Mouse (Mus musculus) neural tube, embryonic 14.5 days (tissue): ENCODE measurements at regions not wholly inside any gene's neighbourhood (a gene's known extent, or its start where the extent isn't known, plus 50 kb on each side); places are given as distances from the start of the nearest gene placed in this dataset.
"Not testable (repeated sequence)": the region's sequence is repeated elsewhere in the genome, so short reads cannot be mapped to it uniquely, and the experiment has no call there.

ENCODE experiments used
- ATAC-seq: fragments of 200-750 bp; cut with Nextera tagmentation; 2 replicates; pipeline ENCODE4 v1.8.0; 2017; ENCODE audit warnings: low read depth, mild to moderate bottlenecking, moderate TSS enrichment, moderate library complexity
- H3K27ac ChIP-seq: fragments of 300-500 bp; sonication (generic); 2 replicates; pipeline ENCODE4 v1.5.1; 2014; ENCODE audit warnings: low read depth, mild to moderate bottlenecking, control low read depth, low read length, moderate library complexity, mixed read lengths
- H3K27me3 ChIP-seq: fragments of 300-500 bp; sonication (generic); 2 replicates; pipeline ENCODE4 v1.6.1; 2014; ENCODE audit warnings: low read length; ENCODE audit not compliant: control insufficient read depth, insufficient read depth
- H3K36me3 ChIP-seq: fragments of 300-500 bp; sonication (generic); 2 replicates; pipeline ENCODE4 v1.6.1; 2014; ENCODE audit warnings: low read length, mixed read lengths; ENCODE audit not compliant: control insufficient read depth, insufficient read depth
- H3K4me1 ChIP-seq: fragments of 300-500 bp; sonication (generic); 2 replicates; pipeline ENCODE4 v1.6.1; 2014; ENCODE audit warnings: low read length; ENCODE audit not compliant: control insufficient read depth, insufficient read depth
- H3K4me2 ChIP-seq: fragments of 300-500 bp; sonication (generic); 2 replicates; pipeline ENCODE4 v1.6.1; 2014; ENCODE audit warnings: mild to moderate bottlenecking, low read depth, low read length, control low read depth
- H3K4me3 ChIP-seq: fragments of 300-500 bp; sonication (generic); 2 replicates; pipeline ENCODE4 v1.5.1; 2014; ENCODE audit warnings: low read depth, low read length, control low read depth, mixed read lengths
- H3K9ac ChIP-seq: fragments of 300-500 bp; sonication (generic); replicated peaks from 2 replicates; pipeline ENCODE4 v1.6.1; 2014; ENCODE audit warnings: low read depth, mild to moderate bottlenecking, control low read depth, low read length, mixed read lengths
- H3K9me3 ChIP-seq: fragments of 300-500 bp; sonication (generic); 2 replicates; pipeline ENCODE4 v1.6.1; 2016; ENCODE audit warnings: low read length; ENCODE audit not compliant: control insufficient read depth
- WGBS: fragments of 180-500 bp; shearing (Covaris S2); extraction: QIAGEN DNeasy Blood & Tissue Kit; methylation state at CpG from one replicate; pipeline ENCODE4 v1.1.7; 2014; 5-methylcytosine and 5-hydroxymethylcytosine counted together

DNA sequence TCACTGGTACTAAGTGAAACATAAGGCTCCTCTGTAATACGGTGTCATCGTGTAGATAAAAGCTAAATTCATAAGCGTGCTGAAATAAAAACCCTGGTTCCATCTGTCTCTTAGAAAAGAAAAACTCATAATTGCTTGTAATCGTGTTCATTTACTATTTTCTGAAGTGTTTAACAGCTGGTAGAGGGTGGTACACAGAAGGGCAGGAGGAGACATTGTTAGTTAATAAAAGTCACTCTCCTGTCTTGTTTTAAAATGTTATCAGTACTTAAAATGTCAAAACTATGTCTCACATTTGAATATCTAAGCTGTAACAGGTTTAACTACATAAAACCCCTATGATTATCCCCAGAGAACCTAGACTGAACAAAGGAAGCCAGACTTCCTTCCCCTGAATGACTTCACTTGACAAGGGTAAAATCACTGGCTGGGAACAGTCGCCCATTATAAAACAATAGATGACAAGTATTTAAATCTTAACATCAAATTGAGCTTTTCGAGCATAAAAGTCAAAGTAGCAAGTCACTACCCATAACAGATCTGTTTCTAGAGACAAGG, 1530.6 kb upstream of the Dsel start:
- Histone ChIP-seq H3K9me3 (no peaks in the 10 kb centered on the region), H3K4me1 (no peaks in the 10 kb centered on the region), H3K27me3 (no peaks in the 10 kb centered on the region), H3K4me3 (no peak overlapping the region), H3K9ac (no peak overlapping the region), H3K27ac (no peak overlapping the region), H3K4me2 (no peak overlapping the region), H3K36me3 (no peaks in the 10 kb centered on the region)
- no peak for ATAC-seq
- 79% methylated on average over 6 of the region's 6 CpGs for WGBS

DNA sequence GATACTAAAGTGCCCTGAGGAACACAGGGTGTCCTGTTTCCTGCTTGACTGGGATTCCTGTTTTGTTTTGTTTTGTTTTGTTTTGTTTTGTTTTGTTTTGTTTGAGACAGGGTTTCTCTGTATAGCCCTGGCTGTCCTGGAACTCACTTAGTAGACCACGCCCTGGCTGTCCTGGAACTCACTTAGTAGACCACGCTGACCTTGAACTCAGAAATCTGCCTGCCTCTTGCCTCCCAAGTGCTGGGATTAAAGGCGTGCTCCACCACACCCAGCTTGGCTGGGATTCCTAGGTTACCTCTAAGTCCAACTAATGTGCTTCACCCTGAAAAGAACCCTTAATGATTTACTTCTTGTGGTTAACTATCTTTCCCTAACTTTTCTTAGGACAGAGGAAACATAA, 1529.6 kb upstream of the Dsel start:
- WGBS: 93% methylated on average over 3 of the region's 3 CpGs

DNA sequence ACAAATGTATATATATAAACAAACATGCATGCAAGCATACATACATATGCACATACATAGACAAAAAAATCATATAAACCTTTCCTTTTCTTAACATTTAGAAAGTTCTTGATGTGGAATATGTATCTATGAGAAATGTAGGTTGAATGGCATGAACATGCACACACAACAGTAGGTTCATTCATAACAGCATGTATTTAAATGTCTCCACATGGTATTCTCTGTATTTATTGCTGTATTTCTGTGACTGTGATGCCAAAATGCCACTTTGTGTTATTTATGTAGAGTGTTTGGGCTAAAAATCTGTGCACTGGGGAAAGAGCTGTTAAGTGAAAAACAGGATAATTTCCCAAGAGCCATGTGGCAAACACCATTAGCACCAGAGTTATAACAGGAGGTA, 1528.2 kb upstream of the Dsel start:
- Histone ChIP-seq H3K27me3 (no peaks in the 10 kb centered on the region), H3K36me3 (no peaks in the 10 kb centered on the region), H3K4me1 (no peaks in the 10 kb centered on the region), H3K9me3 (no peaks in the 10 kb centered on the region), H3K9ac (no peak overlapping the region), H3K4me2 (no peak overlapping the region), H3K4me3 (no peak overlapping the region), H3K27ac (no peak overlapping the region)
- no peak for ATAC-seq

More for the DNA sequence above, 1529.6 kb upstream of the Dsel start:
- H3K4me3 ChIP-seq, H3K9me3 ChIP-seq, H3K36me3 ChIP-seq, ATAC-seq, H3K9ac ChIP-seq, H3K4me2 ChIP-seq, H3K27ac ChIP-seq, H3K27me3 ChIP-seq, H3K4me1 ChIP-seq: not testable (repeated sequence)

DNA sequence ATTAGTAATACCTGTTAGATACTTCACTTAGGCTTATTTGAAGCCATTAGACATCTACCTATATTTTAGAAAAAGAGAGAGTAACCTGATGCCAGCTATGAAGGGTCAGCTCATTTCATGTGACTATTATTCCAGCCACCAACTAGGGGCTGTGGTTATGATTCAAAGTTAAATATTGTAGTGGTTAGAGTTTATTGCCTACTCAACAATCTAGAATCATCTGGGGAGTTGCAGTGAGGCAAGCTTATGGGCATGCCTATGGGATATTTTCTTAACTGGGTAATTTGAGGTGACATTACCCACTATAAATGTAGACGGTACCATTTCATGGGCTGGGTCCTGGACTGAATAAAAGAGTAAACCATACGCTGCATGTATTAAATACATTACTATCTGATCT, 1525.2 kb upstream of the Dsel start:
- H3K27ac ChIP-seq: no peak overlapping the region
- no peak overlapping the region for H3K4me2 ChIP-seq
- no peak overlapping the region for H3K4me3 ChIP-seq
- no peak overlapping the region for H3K9ac ChIP-seq
- H3K4me1 ChIP-seq: no peaks in the 10 kb centered on the region
- no peaks in the 10 kb centered on the region for H3K27me3 ChIP-seq
- ATAC-seq: no peak
- H3K36me3 ChIP-seq: no peaks in the 10 kb centered on the region
- WGBS: 88% methylated on average over 2 of the region's 2 CpGs
- H3K9me3 ChIP-seq: no peaks in the 10 kb centered on the region

DNA sequence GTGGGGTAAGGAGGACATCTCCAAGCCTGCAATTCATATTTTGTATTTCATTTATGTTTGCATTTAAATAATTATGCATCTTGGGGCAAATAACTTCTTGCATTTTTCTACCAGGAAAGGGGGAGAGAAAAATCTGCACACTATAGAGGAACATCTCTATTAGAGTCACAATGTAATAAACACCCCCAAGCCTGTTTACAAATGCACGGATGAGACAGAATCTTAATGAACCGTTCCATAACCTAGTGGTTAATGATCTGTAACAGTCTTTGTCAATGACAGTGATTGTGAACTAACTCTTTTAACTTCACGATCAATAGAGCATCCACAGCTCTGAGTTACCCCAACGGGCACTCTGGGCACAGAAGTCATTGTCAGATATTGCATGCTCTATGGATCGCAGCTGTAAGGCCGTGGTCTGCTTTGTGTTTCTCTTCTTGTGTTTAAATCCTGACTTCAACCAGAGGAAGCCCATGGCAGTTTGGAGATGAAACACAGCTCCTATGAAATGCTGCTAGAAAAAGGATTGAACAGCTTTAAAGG, 1520.2 kb upstream of the Dsel start:
- no peaks in the 10 kb centered on the region for H3K36me3 ChIP-seq
- H3K4me1 ChIP-seq: no peaks in the 10 kb centered on the region
- no peaks in the 10 kb centered on the region for H3K27me3 ChIP-seq
- no peak overlapping the region for H3K27ac ChIP-seq
- H3K9ac ChIP-seq: no peak overlapping the region
- WGBS: 30% methylated on average over 6 of the region's 6 CpGs
- H3K4me3 ChIP-seq: no peak overlapping the region
- ATAC-seq: peak; percentile 69; the same call in 1 of the 2 replicates
- no peak overlapping the region for H3K4me2 ChIP-seq
- H3K9me3 ChIP-seq: no peaks in the 10 kb centered on the region

DNA sequence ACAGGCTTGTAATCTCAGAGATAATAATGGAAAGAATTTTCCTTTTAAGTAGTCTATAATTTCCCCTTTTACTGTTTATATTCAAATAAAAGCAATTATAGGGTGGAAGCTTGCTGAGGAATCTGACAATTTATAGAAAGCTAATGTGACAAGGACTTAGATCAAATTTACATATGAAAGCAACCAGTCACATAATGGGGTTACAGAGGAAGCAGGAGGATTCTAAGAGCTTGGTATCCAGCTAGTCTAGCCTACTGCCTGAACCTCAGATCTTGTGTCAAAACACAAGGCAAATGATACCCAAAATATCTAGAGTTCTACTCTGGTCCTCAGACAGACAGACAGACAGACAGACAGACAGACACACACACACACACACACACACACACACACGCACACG, 1519.0 kb upstream of the Dsel start:
- Histone ChIP-seq H3K36me3 (no peaks in the 10 kb centered on the region), H3K4me1 (no peaks in the 10 kb centered on the region), H3K9ac (no peak overlapping the region), H3K27me3 (no peaks in the 10 kb centered on the region), H3K27ac (no peak overlapping the region), H3K9me3 (no peaks in the 10 kb centered on the region), H3K4me3 (no peak overlapping the region), H3K4me2 (no peak overlapping the region)
- WGBS: 95% methylated on average over 2 of the region's 2 CpGs
- no peak for ATAC-seq

DNA sequence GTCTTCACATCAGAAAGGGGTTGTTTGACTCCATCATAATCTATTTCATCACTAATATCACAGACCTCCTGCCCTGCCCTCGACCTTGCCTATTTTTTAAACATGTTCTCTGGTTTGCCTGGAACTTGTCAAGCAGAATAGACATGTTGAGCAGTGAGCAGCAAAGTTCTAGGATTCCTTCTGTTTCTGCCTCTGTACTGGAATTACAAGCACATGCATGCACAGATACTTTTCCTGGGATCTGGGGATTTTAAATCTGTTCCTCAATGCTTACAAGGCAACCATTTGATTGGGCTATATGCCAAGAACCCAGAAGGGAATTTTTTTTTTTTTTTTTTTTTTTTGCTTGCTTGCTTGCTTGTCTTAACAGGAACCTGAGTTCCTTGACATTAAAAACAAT, 1508.0 kb upstream of the Dsel start:
- 87% methylated on average over 1 of the region's 1 CpGs for WGBS
- Histone ChIP-seq H3K9ac (no peak overlapping the region), H3K9me3 (no peaks in the 10 kb centered on the region), H3K27me3 (no peaks in the 10 kb centered on the region), H3K27ac (no peak overlapping the region), H3K4me1 (no peaks in the 10 kb centered on the region), H3K36me3 (no peaks in the 10 kb centered on the region), H3K4me2 (no peak overlapping the region), H3K4me3 (no peak overlapping the region)
- no peak for ATAC-seq

DNA sequence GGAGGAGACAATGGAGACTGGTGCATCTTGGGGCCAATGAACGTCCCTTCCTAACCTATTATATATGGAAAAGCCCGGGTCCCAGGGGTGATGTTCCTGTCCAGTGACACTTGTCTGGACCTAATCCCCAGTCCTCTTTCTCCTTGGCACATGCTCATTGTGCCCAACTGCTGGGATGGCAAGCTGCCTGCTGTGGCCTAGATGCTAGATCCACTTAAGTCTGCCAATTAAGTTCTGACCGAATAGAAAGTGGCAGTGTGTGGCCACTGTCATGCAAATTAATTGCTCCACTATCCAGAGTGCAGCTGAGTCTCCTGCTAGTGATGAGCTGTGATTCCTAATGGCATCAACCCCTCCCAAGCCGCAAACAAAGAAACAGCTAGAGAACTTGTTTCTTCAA, 1493.5 kb upstream of the Dsel start:
- Histone ChIP-seq H3K9me3 (no peaks in the 10 kb centered on the region), H3K9ac (no peak overlapping the region), H3K4me3 (no peak overlapping the region), H3K27ac (no peak overlapping the region), H3K36me3 (no peaks in the 10 kb centered on the region), H3K4me1 (no peaks in the 10 kb centered on the region), H3K4me2 (no peak overlapping the region), H3K27me3 (no peaks in the 10 kb centered on the region)
- ATAC-seq: peak; percentile 71
- WGBS: 38% methylated on average over 4 of the region's 4 CpGs

DNA sequence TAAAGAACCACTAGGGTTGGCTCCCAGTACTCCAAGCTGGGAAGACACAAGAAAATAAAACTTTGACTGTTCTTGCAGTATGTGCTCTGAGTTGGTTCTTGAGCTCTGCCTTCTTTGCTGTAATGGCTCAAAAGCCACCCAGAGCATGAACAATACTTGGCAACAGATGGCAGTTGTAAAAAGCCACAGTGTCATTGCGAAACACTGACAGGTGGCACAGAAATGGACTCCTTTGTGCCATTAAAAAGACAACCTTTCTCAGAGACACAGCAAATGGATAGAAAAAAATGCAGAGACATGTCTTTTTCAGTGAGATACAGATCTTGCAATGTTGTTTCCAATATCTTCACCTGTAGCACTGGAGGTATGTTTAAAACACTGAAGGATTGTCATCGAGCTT, 1443.3 kb upstream of the Dsel start:
- no peak overlapping the region for H3K4me3 ChIP-seq
- H3K4me1 ChIP-seq: no peaks in the 10 kb centered on the region
- no peak for ATAC-seq
- no peak overlapping the region for H3K9ac ChIP-seq
- H3K9me3 ChIP-seq: no peaks in the 10 kb centered on the region
- WGBS: 79% methylated on average over 2 of the region's 2 CpGs
- no peaks in the 10 kb centered on the region for H3K27me3 ChIP-seq
- no peak overlapping the region for H3K4me2 ChIP-seq
- H3K27ac ChIP-seq: no peak overlapping the region
- H3K36me3 ChIP-seq: no peaks in the 10 kb centered on the region
